Mouse (Mus musculus) lung, adult 2 months (tissue): ENCODE data around the gene Rif1. TPM values are rescaled to one million over a fixed set of nuclear protein-coding genes. Genes with fewer than 3 reads are reported as not detected.

Experiments used
- DNase-seq: peaks from one replicate; pipeline ENCODE4 v3.0.0; 2022
- H3K4me1 ChIP-seq: fragments of 200-500 bp; 2 replicates; pipeline ENCODE4 v1.6.1; 2011; ENCODE audit warnings: low read length; ENCODE audit not compliant: control insufficient read depth, insufficient read depth
- H3K4me3 ChIP-seq: fragments of 200-500 bp; replicated peaks from 2 replicates; pipeline ENCODE3; 2011; ENCODE audit warnings: low read depth, mild to moderate bottlenecking, control low read depth, low read length; ENCODE audit errors: extremely low read depth
- CTCF ChIP-seq: fragments of 200-500 bp; IDR thresholded peaks from 2 replicates; pipeline ENCODE4 v1.5.1; 2011; ENCODE audit warnings: mild to moderate bottlenecking, low read length, control low read depth; ENCODE audit not compliant: insufficient read depth
- POLR2A ChIP-seq: fragments of 200-500 bp; IDR thresholded peaks from 2 replicates; pipeline ENCODE4 v1.6.1; 2011; ENCODE audit warnings: low read depth, mild to moderate bottlenecking, control low read depth, low read length, borderline replicate concordance; ENCODE audit errors: extremely low read depth
- WGBS: fragments of 180-500 bp; shearing (Covaris S2); methylation state at CpG from one replicate; pipeline ENCODE4 v1.1.7; 2018; 5-methylcytosine and 5-hydroxymethylcytosine counted together
- polyA plus RNA-seq: library from polyadenylated mRNA; depleted of rRNA; stranded (reverse); fragments of >200 nt; gene quantifications from 2 replicates; pipeline ENCODE4 v1.2.3, GENCODE M21; 2012

The Rif1 gene
- polyA plus RNA-seq, 1 experiment: 2.1 TPM

- no peak for DNase-seq
- TF ChIP-seq CTCF: no peak
- TF ChIP-seq POLR2A: no peak
- WGBS: 87% methylated on average over 8 of the region's 8 CpGs
- Histone ChIP-seq H3K4me3 (no peak overlapping the region), H3K4me1 (peaks cover 4% of the 10 kb centered on the region)
Measured at GRCm38 (mm10) chr2:52039083-52039801, 33.4 kb upstream of the Rif1 start.

GRCm38 (mm10) chr2:52042132-52042531, 30.5 kb upstream of the Rif1 start:
- Histone ChIP-seq H3K4me1 (peaks cover 4% of the 10 kb centered on the region), H3K4me3 (no peak overlapping the region)
- no peak for DNase-seq
- 90% methylated on average over 3 of the region's 3 CpGs for WGBS
- no peak for TF ChIP-seq POLR2A
- TF ChIP-seq CTCF: no peak

- DNase-seq: no peak
- no peak overlapping the region for H3K4me3 ChIP-seq
- WGBS: 36% methylated on average over 5 of the region's 5 CpGs
Measured at GRCm38 (mm10) chr2:52042714-52043113, 29.9 kb upstream of the Rif1 start.

GRCm38 (mm10) chr2:52043485-52043884, 29.1 kb upstream of the Rif1 start:
- 87% methylated on average over 11 of the region's 11 CpGs for WGBS
- H3K4me1 ChIP-seq: no peaks in the 10 kb centered on the region
- no peak overlapping the region for H3K4me3 ChIP-seq
- TF ChIP-seq CTCF: no peak
- DNase-seq: no peak

More at GRCm38 (mm10) chr2:52042714-52043113, 29.9 kb upstream of the Rif1 start:
- peaks cover 4% of the 10 kb centered on the region for H3K4me1 ChIP-seq
- TF ChIP-seq CTCF: no peak
- no peak for TF ChIP-seq POLR2A

DNA sequence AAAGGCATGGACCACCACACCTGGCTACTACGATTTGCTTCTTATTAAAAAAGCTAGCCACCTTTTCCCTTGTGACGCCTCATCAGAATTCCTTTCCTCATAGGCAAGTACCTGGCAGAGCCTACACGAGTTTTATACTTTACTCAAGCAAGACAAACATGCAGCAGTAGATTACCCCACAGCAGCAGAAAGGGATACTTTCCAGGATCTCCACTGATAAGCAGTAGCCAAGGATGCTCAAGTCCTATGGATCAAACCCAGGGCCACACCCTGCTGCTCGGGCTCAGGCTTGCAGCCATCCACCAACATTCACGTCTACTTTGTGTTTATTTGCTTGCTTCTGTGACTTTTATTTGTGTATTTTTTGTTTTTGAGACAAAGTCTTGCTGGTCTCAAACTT, 26.6 kb upstream of the Rif1 start:
- WGBS: 66% methylated on average over 5 of the region's 5 CpGs
- TF ChIP-seq CTCF: no peak
- no peak for TF ChIP-seq POLR2A
- Histone ChIP-seq H3K4me1 (no peaks in the 10 kb centered on the region), H3K4me3 (no peak overlapping the region)
- DNase-seq: no peak

DNA sequence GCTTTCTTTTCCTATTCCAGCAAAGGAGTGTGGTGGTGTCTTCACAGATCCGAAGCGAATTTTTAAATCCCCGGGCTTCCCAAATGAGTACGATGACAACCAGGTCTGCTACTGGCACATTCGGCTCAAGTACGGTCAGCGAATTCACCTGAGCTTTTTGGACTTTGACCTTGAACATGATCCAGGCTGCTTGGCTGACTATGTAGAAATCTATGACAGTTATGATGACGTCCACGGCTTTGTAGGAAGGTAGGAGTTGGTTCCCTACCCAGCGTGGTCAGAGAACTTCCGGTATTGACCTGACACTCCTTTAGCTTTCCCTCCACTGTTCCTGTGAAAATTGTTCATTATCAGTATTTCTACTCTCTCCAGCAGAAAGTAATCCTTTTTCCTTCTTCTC, 21.8 kb upstream of the Rif1 start:
- no peak for DNase-seq
- 94% methylated on average over 11 of the region's 11 CpGs for WGBS
- no peaks in the 10 kb centered on the region for H3K4me1 ChIP-seq
- no peak for TF ChIP-seq CTCF
- no peak for TF ChIP-seq POLR2A
- no peak overlapping the region for H3K4me3 ChIP-seq

GRCm38 (mm10) chr2:52052335-52052734, 20.3 kb upstream of the Rif1 start:
- Histone ChIP-seq H3K4me1 (no peaks in the 10 kb centered on the region), H3K4me3 (no peak overlapping the region)
- WGBS: 82% methylated on average over 4 of the region's 4 CpGs
- TF ChIP-seq POLR2A (no peak), CTCF (no peak)
- no peak for DNase-seq

GRCm38 (mm10) chr2:52053502-52053901, 19.1 kb upstream of the Rif1 start:
- Histone ChIP-seq H3K4me3 (no peak overlapping the region), H3K4me1 (no peaks in the 10 kb centered on the region)
- no peak for TF ChIP-seq CTCF
- TF ChIP-seq POLR2A: no peak
- WGBS: 38% methylated on average over 5 of the region's 5 CpGs
- DNase-seq: no peak

GRCm38 (mm10) chr2:52055616-52056015, 17.0 kb upstream of the Rif1 start:
- 52% methylated on average over 4 of the region's 4 CpGs for WGBS
- no peak overlapping the region for H3K4me3 ChIP-seq
- H3K4me1 ChIP-seq: no peaks in the 10 kb centered on the region
- no peak for TF ChIP-seq POLR2A
- no peak for TF ChIP-seq CTCF
- no peak for DNase-seq

DNA sequence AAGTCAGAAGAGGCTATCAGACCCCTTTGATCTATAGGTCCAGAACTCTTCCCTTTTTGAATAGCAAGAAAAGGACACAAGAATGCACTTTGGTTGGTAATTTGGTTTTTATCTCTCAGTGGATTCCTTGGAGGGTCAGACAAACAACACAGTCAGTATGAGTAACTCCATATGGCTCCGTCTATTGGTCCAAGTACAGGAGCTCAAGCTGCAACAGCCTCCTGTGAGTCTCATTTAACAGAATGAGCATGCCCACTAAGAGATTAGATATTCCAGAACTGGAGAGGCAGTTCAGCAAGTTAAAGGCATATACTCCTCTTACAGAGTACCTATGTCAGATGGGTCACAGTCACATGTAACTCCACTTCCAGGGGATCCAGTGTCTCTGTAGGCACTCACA, 15.5 kb upstream of the Rif1 start:
- Histone ChIP-seq H3K4me3 (no peak overlapping the region), H3K4me1 (no peaks in the 10 kb centered on the region)
- 87% methylated on average over 1 of the region's 1 CpGs for WGBS
- TF ChIP-seq CTCF (no peak), POLR2A (no peak)
- DNase-seq: no peak

- Histone ChIP-seq H3K4me3 (no peak overlapping the region), H3K4me1 (no peaks in the 10 kb centered on the region)
- TF ChIP-seq CTCF: no peak
- no peak for DNase-seq
Measured at GRCm38 (mm10) chr2:52057681-52058080, 15.0 kb upstream of the Rif1 start.
